Mouse (Mus musculus) urinary bladder, adult 2 months (tissue): Measurements from ENCODE around the gene Brpf1. TPM values are rescaled to one million over a fixed set of nuclear protein-coding genes. Genes with fewer than 3 reads are reported as not detected.

Experiments
- DNase-seq: peaks from one replicate; pipeline ENCODE4 v3.0.0; 2022; ENCODE audit warnings: low spot score
- polyA plus RNA-seq: library from polyadenylated mRNA; depleted of rRNA; stranded (reverse); fragments of >200 nt; gene quantifications from 2 replicates; pipeline ENCODE4 v1.2.3, GENCODE M21; 2012; rRNA removed

Brpf1 gene
- polyA plus RNA-seq = 18.3 and 19.7 TPM in 2 replicates

- DNase-seq = no peak
Measured at GRCm38 (mm10) chr6:113306986-113307349, at the start of gene Brpf1. Gene Brpf1, plus strand, starts transcription at chr6:113307137.

GRCm38 (mm10) chr6:113261174-113261858, 45.6 kb upstream of the Brpf1 start:
- no peak for DNase-seq

GRCm38 (mm10) chr6:113263531-113263930, 43.4 kb upstream of the Brpf1 start:
- DNase-seq = no peak

- no peak for DNase-seq
Measured at GRCm38 (mm10) chr6:113264429-113264828, 42.5 kb upstream of the Brpf1 start.

- DNase-seq = no peak
Measured at GRCm38 (mm10) chr6:113266996-113267655, 39.8 kb upstream of the Brpf1 start.

GRCm38 (mm10) chr6:113267988-113268387, 38.9 kb upstream of the Brpf1 start:
- DNase-seq = no peak

GRCm38 (mm10) chr6:113272365-113272764, 34.6 kb upstream of the Brpf1 start:
- no peak for DNase-seq

GRCm38 (mm10) chr6:113276846-113277245, 30.1 kb upstream of the Brpf1 start:
- no peak for DNase-seq

- no peak for DNase-seq
Measured at GRCm38 (mm10) chr6:113281676-113282075, 25.3 kb upstream of the Brpf1 start.

GRCm38 (mm10) chr6:113282101-113282802, 24.7 kb upstream of the Brpf1 start, which contains the start of gene Cpne9:
Gene Cpne9, plus strand, starts transcription at chr6:113282307.
- DNase-seq = no peak

GRCm38 (mm10) chr6:113282969-113283368, 24.0 kb upstream of the Brpf1 start:
- DNase-seq = no peak

- no peak for DNase-seq
Measured at GRCm38 (mm10) chr6:113283500-113283899, 23.4 kb upstream of the Brpf1 start.

GRCm38 (mm10) chr6:113284931-113285330, 22.0 kb upstream of the Brpf1 start:
- DNase-seq = no peak

- DNase-seq = no peak
Measured at GRCm38 (mm10) chr6:113286316-113286715, 20.6 kb upstream of the Brpf1 start.

GRCm38 (mm10) chr6:113287236-113287635, 19.7 kb upstream of the Brpf1 start:
- no peak for DNase-seq

- DNase-seq = no peak
Measured at GRCm38 (mm10) chr6:113289346-113289745, 17.6 kb upstream of the Brpf1 start.

- DNase-seq = no peak
Measured at GRCm38 (mm10) chr6:113290346-113290745, 16.6 kb upstream of the Brpf1 start.

GRCm38 (mm10) chr6:113292938-113293337, 14.0 kb upstream of the Brpf1 start:
- DNase-seq = no peak

- no peak for DNase-seq
Measured at GRCm38 (mm10) chr6:113296046-113296445, 10.9 kb upstream of the Brpf1 start.

- no peak for DNase-seq
Measured at GRCm38 (mm10) chr6:113296639-113297038, 10.3 kb upstream of the Brpf1 start.

- no peak for DNase-seq
Measured at GRCm38 (mm10) chr6:113301350-113301749, 5.6 kb upstream of the Brpf1 start.

GRCm38 (mm10) chr6:113302258-113302657, 4.7 kb upstream of the Brpf1 start:
- DNase-seq = no peak
